Mouse (Mus musculus): ENCODE results near the gene Ptprg.

Ptprg gene

DNA sequence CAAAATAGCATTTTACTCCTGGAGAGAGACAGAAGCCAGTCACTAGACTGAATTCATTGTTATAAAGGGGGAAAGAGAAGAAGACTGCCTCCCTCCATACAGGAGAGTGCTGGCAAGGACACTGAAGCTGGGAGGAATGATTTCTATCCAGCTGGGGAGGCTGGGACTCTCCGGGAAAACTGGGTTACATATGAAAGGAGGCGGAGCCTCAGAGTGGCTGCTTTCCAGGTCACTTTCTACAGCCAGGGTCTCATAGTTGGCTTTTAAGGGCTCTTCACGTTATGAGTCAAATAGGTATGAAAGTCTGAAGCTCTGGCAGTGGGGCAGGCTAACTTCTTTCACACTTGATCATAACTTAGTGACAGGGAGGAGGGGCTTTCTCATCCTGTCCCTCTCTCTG lies 129.1 kb downstream of the Ptprg start:
- no peak for DNase-seq (ENCODE audit: extremely low spot score, low spot score)

DNA sequence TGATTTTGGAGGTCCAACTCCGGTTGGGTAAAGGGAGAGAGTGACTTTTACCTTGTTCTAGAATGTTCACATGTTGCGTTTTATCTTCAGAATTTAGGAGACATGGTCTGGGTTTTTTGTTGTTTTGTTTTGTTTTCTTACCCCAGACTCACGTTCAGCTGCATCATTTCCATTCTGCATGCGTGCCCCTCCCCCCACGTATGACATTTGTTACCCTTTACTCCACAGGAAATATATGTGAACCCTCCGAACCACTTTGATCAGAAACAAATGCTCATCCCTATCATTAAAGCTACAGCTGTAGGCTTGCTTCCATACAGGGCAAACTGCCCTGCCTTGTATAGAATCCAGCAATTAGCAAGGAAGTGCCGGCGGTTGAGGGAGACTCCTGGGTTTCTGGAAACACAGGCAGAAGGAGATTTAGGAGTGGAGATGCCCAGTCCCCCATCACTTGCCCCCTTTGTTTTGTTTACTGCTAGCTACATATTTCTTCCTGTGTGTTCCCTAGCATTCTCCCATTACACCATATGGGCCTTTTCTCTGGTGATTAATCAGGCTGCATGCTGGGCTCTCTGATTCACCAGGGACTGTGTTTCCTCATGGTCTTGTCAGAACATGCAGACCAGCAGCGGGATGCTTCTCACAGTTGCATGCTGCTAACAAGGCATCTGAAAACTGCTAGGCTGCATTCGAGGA lies 130.2 kb downstream of the Ptprg start:
- peak; percentile 31 for DNase-seq (ENCODE audit: extremely low spot score, low spot score)

DNA sequence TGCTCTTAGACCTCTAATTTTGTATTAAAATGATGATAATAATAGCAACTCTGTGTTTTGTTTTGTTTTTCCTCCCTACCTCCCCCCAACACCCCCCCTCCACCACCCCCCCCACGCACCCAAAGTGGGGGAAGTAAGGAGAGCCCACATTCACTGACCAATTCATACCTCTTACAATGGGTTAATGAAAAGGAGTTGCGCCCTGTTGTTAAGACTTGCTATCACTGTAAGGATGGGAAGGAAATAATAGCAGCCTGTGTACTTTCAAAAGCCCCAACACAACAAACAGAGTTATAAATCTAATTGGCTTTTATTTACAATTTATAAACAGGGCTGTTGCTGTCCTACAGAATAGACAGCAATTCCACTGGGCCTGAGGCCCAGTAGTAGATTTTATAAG lies 130.8 kb downstream of the Ptprg start:
- DNase-seq (ENCODE audit: extremely low spot score, low spot score), result no peak

GRCm38 (mm10) chr14:11687541-11687940 lies 134.2 kb downstream of the Ptprg start:
- no peak for DNase-seq (ENCODE audit: extremely low spot score, low spot score)

- DNase-seq (ENCODE audit: extremely low spot score, low spot score), result no peak
These were observed 134.8 kb downstream of the Ptprg start for GRCm38 (mm10) chr14:11688142-11688541.

GRCm38 (mm10) chr14:11690066-11690465 lies 136.7 kb downstream of the Ptprg start:
- no peak for DNase-seq (ENCODE audit: extremely low spot score, low spot score)

GRCm38 (mm10) chr14:11691531-11691930 lies 138.2 kb downstream of the Ptprg start:
- DNase-seq (ENCODE audit: extremely low spot score, low spot score), result no peak

DNA sequence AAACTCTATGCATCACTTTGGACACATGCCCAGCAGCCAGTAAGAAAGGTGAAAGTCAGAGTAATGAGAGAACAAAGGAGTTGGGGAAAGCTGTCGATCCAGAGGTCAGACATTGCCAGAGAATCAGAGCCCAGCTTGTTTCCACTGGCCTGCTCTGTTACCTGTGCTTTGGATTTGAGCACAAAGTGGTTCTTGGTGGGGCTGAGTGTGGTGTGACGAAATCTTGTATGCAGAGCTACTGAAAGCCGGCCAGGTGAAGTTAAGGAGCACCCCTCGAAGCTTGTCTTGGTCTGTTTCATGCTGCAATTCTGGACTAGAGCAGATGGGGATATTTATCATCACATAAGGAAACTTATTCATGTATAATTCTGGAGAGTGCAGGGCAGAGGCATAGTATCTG lies 145.5 kb downstream of the Ptprg start:
- no peak for DNase-seq (ENCODE audit: extremely low spot score, low spot score)

DNA sequence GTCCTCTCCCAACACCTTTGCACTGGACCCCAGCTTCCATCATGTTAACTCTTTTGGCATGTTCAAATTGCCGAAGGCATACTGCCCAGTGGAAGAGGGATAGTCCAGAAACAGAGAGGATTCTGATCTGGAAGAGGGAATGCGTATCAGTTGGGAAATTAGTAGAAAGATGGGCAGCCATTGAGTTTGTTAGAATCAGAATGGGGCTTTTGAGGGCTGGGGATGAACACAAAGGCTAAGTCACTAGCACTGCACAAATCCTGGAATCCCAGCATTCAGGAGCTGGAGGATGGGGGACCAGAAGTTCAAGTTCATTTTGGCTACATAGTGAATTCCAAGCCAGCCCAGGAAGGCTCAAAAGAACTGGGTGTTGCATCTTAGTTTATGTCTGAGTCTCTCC lies 146.3 kb downstream of the Ptprg start:
- DNase-seq (ENCODE audit: extremely low spot score, low spot score), result no peak

DNA sequence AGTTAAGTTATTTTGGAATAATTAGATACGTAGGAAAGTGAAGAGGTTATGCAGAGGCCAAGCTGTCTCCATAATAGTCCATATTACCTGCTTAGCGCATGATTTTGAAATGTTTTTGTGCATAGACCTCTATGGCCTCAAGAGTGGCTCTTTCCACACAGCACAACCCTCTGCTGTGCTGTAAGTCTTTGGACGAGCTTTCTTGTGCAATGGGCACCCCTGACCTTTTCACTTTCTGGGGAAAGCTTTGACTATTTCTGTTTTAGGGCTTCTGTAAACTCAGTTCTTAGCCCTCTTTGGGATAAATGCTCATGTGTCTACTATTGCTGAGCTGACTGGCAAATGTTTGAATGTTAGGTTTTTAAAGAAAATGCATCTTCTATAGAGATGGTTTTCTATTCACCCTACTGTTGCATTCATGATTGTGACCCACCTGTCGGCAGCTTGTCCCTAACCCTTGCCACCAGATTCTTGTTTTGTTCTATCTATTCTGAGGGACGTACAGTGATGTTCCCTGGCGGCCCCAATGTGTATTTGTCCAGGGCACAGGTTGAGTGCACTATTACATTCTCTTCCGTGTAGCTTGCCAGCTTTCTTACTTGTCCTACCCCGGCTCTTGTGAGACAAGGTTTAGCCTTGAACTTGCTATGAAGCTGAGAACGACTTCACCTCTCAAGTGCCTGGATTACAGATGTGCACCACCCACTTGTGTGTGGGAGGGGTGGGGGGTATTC lies 148.4 kb downstream of the Ptprg start:
- no peak for DNase-seq (ENCODE audit: extremely low spot score, low spot score)

- no peak for DNase-seq (ENCODE audit: extremely low spot score, low spot score)
These were observed 149.6 kb downstream of the Ptprg start for GRCm38 (mm10) chr14:11702770-11703477.

DNA sequence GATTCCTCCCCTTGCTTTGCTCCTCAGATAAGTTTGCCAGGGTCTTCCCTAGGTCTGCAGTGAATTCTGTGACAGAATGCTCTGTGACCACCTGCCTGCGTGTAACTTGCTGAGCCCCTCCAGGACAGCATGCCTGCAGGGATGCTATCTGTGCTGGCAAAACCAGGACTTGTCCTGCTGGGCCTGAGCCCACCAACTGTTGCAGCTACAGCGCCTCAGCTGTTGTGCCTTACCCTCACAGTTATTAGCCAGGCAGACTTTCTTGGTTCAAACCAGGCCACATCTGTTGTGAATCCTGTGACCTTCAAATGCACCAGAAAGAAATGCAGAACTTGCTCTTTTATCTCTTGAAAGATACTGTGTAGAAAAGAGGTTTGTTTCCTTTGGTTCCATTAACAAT lies 151.5 kb downstream of the Ptprg start:
- DNase-seq (ENCODE audit: extremely low spot score, low spot score), result no peak

DNA sequence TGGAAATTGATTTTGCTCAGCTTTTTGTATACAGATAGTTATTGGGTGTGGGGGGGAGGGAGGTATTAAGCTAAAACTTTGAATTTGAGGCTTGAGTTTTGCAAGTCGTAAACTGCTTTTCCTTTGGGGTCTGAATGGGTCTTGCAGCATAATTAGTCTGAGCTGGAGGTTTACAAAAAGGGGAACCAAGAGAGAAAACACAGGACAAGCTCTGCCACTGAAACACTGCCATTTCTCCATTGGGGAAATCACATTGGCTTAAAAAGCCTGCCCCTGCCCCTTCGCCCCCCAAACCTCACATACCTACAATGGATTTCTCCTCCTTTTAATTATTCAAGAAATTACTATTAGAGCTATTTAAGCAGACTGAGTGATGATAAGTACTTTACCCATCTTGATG lies 156.0 kb downstream of the Ptprg start:
- no peak for DNase-seq (ENCODE audit: extremely low spot score, low spot score)

- DNase-seq (ENCODE audit: extremely low spot score, low spot score), result no peak
These were observed 156.5 kb downstream of the Ptprg start for GRCm38 (mm10) chr14:11709798-11710197.

GRCm38 (mm10) chr14:11710410-11711122 lies 157.2 kb downstream of the Ptprg start:
- DNase-seq (ENCODE audit: extremely low spot score, low spot score), result no peak

- DNase-seq (ENCODE audit: extremely low spot score, low spot score), result no peak
These were observed 158.8 kb downstream of the Ptprg start for GRCm38 (mm10) chr14:11712146-11712545.

GRCm38 (mm10) chr14:11716230-11716629 lies 162.9 kb downstream of the Ptprg start:
- no peak for DNase-seq (ENCODE audit: extremely low spot score, low spot score)

- no peak for DNase-seq (ENCODE audit: extremely low spot score, low spot score)
These were observed 164.9 kb downstream of the Ptprg start for GRCm38 (mm10) chr14:11718201-11718600.

DNA sequence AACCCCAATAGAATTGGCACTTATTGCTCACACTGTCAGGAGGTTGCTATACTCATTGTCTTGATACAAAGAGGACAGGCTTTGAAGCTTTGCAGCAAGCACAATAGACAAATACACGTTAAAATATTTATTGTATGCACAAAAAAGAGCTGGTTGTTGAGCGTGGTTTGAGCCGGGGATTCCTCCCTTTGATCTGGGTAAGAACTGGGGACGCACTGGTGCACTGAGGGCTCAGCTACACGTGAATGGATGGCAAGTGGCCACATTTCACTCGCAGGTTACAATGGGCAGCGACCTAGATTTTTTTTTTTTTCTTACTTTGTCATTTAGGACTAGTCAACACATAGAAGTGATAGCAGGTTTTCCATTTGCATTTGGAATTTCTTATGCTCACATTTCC lies 165.9 kb downstream of the Ptprg start:
- DNase-seq (ENCODE audit: extremely low spot score, low spot score), result no peak

- DNase-seq (ENCODE audit: extremely low spot score, low spot score), result no peak
These were observed 168.8 kb downstream of the Ptprg start for GRCm38 (mm10) chr14:11722101-11722500.

DNA sequence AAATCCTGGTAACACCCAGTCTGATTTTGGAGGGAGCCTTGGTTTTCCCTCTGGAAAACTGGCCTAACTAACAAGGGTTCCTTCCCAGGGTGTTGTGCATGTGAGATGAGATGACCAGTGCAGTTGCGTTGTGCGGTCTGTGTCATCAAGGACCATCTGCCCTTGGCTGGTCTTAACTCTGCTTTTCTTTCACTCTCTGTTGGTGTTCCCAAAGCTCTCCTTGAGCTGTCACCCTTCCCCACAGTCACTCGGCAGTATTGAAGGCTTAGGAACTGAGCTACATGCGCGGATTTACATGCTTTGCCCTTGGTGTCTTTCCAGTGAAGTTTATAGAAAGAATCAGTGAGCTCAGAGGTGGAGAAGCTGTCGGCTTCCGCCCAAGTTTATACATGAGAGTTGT lies 170.5 kb downstream of the Ptprg start:
- no peak for DNase-seq (ENCODE audit: extremely low spot score, low spot score)

Data from neural tube, embryonic 10.5 days (tissue).